Mouse (Mus musculus) heart, postnatal 25 days (tissue): Measurements from ENCODE around the gene Usp22. TPM values are rescaled to one million over a fixed set of nuclear protein-coding genes. Genes with fewer than 3 reads are reported as not detected.
"Not testable (repeated sequence)": the region's sequence is repeated elsewhere in the genome, so short reads cannot be mapped to it uniquely, and the experiment has no call there.

ENCODE experiments used
- DNase-seq: peaks from one replicate; pipeline ENCODE4 v3.0.0; 2022; ENCODE audit warnings: low spot score
- intact Hi-C: fragments of 180-260 bp; cut with DNase I; formaldehyde crosslinking; loops from one replicate; pipeline ENCODE4 v1.15.1; 2025
- total RNA-seq, 2 experiments: library from RNA; stranded (reverse); gene quantifications; 2 replicates each; pipeline ENCODE4 v1.2.3; 2021

Usp22 gene
- total RNA-seq, 2 experiments from 2014 or later, result 28.1 to 30.6 TPM

DNA sequence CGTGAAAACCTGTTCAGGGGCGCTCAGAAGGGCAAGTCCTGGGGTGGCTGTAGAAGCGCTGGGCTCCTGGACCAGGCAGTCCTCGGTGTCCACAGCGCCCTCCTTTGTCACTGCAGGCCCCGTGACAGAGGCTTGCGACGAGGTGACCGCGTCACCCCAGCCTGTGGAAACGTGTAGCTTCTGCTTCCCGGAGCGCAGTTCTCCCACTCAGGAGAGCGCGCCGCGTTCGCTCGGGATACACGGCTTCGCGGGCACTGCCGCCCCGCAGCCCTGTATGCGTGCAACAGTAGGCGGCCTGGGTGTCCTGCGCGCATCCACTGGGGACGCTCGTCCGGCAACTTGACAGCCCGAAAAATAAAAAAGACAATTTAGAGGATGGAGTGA, 27.6 kb downstream of the Usp22 start:
- no peak for DNase-seq
- intact Hi-C loops, result no loop called here

DNA sequence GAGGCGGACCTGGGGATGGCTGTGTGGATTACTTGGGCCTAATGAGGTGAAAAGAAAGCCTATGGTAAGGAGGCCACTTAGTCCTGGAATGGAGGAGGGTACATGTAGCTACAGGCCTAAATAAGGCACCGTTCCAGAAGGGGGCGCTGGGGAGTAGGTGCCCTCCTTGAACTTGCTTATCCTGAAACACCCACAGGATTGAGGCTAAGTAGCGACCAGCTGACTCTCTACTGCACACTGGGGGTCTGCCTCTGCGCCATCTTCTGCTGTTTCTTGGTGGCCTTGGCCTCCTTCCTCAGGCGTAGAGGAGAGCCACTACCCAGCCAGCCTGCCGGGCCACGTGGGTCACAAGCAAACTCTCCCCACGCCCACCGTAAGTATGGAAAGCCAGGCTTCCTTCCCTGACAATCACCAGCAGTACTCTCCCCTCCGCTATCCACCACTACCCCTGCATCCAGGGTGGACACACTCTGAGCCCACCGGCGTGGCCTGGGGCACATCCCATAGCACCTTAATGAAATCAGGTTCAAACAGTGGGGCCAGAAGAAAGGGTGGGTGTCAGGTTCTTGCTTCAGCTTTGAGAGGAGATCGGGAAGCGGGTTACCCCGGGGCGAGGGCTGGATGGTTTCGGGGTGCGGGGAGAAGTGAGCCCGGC, 28.1 kb downstream of the Usp22 start:
- intact Hi-C loops, result no loop called here

DNA sequence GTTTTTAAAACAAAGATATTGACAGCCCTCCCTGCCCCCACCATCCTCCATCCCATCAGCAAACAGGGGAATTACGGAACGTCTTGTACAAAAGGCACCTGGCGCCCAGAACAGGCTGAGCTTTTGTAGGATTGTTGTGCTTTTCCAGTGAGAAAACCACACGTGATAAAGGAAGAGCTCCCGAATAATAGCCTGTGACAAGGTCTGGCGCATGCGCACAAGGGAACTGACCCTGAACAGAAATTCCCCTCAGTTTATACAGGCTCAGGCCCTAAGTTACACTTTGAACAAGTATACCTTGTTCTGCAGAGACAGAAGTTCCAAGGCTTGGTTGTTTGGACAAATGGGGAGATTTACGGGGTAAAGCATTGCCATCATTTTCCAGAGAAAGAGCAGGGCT, 29.3 kb downstream of the Usp22 start:
- no peak for DNase-seq
- intact Hi-C loops, result no loop called here

More for the DNA sequence above, 28.1 kb downstream of the Usp22 start:
- DNase-seq, result no peak

DNA sequence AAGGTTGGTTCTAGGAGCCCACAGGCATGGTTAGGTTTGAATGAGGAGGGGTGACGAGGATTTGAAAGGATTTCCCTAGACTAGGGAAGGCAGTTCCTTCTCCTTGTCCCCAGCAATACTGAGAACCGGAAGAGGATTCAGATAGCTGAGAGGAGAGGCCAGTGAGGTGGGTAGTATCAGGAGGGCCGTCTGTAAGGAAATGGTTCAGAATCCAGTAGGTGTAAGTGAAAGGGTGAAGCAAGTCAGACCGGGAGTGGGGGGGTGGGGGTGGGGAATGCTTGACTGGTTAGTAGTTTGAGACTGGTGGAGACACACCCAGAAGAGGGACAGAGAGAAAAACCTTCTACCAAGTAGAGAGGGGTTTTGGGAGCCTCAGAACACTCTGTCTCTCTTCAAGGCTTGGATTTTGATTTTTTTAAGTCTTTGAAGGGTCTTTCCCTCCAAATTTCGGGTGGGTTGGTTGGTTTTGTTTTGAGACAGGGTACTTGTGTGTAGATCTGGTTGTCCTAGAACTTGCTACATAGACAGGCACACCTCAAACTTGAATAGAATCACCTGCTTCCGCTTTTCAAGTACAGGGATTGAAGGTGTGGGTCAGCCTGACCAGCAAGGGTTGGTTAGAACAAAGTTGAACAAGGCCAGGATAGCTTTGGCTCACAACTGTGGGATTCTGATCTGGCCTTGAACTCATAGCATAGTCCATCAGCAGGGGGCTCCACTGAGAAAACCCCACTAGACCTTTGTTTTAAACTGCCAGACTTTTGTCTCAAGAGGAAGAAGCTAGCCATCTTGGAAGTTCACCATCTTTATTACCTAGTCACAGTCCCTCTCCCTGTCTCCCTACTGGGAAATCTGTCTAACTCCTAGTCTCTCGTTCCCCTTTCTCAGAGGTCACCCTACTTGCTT, 31.0 kb downstream of the Usp22 start:
- intact Hi-C loops, result no loop called here
- DNase-seq, result no peak

DNA sequence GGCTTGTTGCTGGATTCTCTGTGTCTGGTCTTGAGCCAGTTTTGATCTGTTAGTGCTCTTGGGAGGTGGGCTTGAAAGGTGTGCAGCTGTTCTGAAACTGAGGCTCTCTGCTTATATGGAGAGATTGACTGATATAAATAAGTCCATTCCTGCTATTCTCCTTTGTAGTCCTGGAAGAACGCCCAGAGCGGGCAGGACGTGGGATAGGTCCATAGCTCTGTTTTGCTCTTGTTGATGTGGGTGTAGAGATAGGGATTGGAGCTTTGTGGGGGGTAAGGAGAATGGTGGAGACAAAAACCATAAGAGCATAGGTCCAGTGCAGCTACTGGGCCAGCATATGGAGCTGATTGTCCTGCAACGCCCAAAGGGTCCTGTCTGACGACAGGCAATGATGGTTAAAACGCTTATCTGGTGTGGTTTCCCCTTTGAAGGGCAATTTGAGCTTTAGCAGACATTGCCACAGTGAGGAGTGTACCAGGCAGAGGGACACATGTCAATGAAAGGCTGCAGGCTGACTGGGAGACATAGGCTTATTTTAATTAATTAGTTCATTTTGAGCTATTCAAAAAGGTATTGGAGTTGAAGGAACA, 31.8 kb downstream of the Usp22 start:
- no peak for DNase-seq
- intact Hi-C loops, result no loop called here

DNA sequence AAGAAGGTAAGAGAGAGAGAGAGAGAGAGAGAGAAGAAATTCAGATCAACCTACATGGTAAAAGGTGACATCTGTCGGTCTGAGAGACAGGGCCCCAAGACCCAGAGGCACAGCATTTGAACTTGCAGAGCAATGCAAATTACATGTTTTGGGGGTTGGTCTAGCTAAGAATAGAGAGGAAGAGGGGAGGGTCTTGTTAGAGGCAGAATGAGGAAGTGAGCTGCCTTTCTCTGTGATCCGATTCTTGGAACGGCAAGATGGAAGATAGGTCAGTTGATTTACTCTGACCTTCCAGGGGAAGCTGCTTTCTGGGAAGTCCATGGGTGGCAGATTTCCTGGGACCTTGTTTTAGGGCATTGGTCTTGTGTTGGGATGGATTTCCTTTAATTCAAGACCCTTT, 32.6 kb downstream of the Usp22 start:
- no peak for DNase-seq
- intact Hi-C loops, result no loop called here

DNA sequence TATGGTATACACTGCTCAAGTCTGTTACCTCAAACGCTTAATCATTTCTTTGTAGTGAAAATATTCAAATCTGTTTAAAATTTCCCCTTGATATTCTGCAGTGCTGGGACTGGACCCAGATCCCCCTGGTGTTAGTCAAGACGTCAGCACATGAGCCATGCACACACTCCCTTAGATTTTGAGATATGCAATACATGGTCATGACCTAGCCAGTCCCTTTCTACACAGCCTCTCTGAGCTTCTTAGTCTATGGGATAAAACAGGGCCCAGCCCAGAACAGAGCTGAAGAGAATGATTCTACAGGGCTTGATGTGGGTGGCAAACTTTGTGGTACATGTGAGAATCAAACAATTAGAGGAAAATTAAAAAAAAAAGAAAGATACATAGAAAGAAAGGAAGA, 33.2 kb downstream of the Usp22 start:
- no peak for DNase-seq
- intact Hi-C loops, result no loop called here

DNA sequence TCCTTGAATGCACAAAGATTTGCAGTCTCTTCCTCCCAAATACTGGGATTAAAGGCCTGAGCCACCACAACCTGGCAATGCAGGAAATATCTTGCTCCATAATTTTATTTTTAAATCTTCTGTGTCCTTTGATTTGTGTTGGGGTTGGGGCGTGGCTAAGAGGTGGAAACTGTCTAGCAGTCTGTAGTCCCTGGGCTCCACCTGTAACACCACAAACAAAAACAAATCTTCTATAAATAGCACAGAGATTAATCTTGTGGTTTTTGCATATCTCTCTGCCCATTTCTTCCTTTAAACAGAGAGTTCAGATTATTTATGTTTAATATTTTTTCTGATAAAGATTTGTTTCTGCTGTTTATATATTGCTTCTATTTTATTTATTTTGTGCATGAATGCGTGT, 41.9 kb downstream of the Usp22 start:
- intact Hi-C loops, result no loop called here

DNA sequence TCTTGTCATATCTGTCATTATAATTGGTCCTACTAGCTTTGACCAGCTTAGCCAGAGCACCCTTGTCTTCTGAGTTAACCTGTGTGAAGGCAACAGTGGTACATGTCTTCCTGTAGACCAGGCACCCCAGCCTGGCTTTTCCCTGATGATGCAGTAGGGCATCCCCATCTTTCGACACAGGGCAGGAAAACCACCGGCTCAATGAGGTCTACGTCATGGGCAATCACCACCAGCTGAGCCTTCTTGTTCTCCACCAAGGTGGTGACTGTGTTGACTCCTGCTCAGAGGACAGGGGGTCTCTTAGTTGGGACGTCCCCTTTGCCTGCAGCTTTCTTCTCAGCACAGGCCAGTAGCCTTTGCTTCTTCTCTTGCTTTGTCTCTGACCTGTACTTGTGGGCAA, 44.2 kb downstream of the Usp22 start:
- intact Hi-C loops, DNase-seq: not testable (repeated sequence)

More for the DNA sequence above, 41.9 kb downstream of the Usp22 start:
- DNase-seq, result no peak

DNA sequence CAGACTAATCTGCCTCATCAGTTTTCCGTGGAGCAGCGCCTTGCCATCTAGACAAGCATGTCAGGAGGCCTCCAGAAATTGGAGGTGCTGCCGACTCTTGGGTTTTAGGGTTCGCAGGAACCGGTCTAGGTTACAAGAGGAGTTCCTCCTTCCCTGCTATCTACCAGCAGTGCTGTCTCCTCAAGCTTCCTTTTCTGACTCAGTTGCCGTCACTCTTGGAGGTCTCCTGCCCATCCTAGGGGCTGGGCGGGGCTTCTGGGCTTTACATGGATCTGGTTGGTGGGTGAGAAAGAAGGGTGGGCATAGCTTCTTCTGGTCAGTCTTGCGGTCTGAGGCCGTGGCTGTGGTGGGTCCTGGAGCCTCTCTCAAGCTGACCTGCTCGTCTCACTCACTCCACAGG, 45.5 kb downstream of the Usp22 start:
- no peak for DNase-seq
- intact Hi-C loops, result no loop called here

DNA sequence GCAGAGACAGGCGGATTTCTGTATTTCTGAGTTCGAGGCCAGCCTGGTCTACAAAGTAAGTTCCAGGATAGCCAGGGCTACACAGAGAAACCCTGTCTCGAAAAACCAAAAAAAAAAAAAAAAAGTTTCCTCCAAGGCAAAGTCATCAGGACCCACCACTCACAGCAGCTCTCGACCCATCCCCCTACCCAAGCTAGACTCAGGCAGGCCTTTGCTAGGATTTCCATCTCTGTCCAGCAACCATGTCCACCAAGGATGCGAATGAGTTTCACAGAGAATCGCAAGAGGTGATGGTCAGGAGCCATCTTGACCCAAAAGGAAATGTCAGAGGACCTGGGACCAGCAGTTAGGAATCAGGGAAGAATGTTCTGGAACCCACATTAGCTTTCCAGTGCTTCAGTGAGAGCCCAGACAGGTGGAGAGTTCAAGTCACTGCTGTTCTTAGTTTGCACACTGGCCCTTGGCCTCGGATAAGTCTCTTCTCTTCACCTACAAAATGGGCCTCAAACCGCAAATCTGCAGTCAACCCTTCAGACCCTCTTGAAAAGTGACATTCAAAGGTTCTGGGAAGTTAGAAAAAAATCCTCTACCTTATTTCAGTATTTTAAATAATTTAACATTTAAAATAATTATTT, 47.3 kb downstream of the Usp22 start:
- intact Hi-C loops, result no loop called here
- DNase-seq, result no peak

DNA sequence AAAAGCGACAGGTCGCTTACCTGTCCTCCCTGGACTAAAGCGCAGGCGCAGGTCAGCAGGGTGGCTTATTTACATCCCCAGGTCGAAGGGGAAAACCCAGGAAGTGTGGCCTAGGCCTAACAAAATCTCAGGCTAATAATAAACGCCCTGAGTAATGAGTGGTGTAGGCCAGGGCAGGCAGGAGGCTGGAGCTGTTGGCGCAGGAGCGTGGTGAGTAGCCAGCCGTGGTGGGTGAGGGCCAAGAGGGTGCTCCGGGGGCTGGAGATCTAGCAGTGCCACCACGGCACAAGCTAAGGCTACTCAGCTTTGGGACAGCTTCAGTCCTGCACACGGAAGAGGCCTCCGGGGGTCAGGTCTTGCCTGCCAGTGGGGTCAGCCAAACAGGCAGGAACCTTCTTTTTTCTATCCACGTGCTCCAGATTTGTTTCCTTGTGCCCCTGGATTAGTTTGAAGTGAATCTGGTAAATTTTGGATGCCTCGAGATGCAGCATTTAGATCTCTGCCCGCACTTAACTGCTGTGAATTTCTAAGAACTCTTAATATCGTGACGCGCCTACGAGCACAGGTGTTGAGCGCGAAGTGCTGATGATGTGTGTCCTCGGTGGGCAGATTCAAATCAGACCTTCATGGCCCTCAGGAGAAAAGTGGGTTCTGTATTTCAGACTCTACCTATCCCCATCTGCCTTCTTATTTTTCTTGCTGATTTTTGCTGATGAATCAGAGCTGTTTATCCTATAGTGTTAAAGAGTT, 48.1 kb downstream of the Usp22 start, which contains the start of gene Tnfrsf13b:
Gene Tnfrsf13b, plus strand, starts transcription at position 150 of the 750 bp plus-strand sequence.
- no peak for DNase-seq
- intact Hi-C loops, result no loop called here

DNA sequence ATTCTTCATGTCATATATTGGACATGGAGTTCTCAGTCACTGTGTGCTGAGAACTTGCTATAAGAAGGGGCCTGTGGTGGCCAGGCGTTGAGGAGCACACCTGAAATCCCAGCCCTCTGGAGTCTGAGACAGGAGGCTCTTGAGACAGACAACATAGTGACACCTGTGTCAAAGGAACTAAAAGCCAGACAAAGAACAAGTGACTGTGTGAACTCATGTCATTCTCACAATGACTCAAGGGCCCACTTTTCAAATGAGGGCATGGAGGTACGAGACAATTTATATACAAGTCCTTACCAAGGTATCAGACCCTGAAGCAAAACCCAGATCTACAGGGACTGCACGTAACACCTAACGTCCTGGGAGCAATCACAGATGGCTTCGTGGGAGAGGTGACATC, 48.9 kb downstream of the Usp22 start:
- DNase-seq, result no peak
- intact Hi-C loops, result no loop called here

DNA sequence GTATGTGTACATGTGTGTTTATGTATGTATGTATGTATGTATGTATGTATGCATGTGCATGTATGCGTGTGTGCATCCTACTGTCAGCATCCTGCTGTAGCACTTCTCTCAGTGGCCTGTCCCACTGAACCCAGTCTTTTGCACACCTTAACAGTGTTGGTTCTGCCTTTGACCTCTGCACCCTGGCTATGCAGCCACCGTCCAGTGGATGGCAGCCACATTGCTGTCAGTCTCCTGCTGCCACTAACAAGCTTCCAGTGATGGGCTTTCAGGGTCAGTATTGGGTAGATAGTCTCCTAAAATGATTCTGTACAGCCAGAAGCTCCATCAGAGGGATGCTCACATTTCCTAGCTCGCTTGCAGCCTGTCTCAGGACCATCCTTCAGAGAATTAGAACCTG, 51.0 kb downstream of the Usp22 start:
- no peak for DNase-seq
- intact Hi-C loops, result no loop called here

DNA sequence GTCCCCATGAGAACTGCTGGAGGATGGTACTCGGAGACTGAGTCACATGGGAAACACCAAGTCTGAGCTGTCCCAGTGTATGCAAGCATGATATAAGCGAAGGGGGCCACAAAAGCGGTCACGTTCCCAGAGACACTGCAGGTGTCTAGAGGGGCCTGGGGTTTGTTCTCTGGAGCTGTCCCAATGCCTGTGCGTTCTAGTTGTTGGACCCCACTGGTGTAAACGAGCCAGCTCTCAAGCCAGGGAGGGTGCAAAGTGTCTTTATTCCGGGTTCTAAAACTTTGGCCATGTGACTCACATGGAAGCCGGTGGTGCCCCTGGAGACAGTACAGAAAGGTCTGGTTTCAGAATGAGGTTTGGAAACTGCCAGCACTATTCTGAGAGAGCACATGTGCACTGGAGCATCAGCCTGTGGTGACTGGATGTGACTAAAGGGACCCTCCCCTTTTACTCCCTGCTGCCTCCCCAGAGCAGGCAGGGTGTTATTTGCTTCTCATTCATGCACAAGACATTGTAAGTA, 52.0 kb downstream of the Usp22 start:
- DNase-seq, result no peak
- intact Hi-C loops, result no loop called here

DNA sequence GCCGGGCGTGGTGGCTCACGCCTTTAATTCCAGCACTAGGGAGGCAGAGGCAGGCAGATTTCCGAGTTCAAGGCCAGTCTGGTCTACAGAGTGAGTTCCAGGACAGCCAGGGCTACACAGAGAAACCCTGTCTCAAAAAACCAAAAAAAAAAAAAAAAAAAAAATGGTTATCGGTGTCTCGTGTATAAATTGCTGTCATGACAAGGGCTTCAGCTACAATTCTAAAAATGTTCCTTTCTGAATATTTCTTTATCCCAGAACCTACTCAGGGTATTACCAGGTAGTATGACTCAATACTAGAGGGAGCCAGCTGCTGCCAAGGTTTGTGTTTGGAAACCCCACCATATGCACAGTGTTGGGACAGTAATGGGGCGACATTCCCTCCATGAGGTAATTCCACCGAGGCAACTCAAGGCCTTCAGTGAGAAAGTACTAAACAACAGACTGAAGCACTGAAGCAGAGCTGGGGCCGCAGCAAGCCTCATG, 52.5 kb downstream of the Usp22 start:
- intact Hi-C loops, result no loop called here
- no peak for DNase-seq

DNA sequence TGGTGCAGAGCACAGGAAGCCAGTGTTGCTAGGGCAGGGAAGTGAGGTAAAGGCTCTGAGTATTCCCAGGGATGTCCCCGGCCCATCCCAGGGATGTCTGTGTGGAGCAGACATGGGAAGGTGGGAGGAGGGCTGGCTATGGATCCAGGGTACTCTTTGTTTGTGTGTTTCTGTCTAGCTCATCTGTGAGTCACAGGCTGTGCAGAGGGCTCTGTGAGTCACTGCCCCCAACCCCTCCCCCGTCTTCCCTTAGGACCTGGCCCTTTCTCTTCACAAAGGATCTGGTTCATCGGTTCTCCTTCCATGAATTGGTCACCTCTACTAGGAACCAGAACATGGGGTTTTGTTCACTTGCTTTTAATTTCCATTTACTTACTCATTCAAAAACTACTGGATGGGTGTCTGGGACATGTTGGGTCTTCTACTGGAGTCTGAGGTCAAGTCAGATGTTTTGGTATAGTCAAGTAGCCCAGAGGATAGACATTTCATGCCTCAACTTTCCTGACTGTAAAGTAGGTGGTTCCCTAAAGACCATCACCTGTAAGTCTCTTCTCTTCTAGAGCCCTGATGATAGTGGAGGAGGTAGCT, 54.8 kb downstream of the Usp22 start:
- no peak for DNase-seq
- intact Hi-C loops, result no loop called here

DNA sequence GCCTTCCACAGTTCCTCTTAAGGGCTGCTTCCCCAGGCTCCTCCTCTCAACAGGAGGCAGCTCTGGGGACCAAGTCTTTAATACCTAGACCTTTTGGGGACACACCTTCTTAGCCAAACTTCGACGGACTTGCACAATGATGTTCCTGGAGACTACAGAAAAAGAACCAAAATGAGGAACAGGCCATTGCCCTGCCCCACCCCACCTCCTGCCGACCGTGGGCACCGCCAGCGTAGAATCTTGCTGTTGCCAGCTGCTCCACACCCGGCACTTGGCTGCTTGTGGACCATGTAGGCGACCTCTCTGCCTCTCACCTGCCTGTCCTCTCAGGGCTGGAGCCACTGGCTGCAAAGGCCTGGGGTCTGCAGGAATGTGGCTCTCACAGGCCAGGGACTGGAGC, 58.6 kb downstream of the Usp22 start:
- intact Hi-C loops, result no loop called here
- DNase-seq, result no peak

DNA sequence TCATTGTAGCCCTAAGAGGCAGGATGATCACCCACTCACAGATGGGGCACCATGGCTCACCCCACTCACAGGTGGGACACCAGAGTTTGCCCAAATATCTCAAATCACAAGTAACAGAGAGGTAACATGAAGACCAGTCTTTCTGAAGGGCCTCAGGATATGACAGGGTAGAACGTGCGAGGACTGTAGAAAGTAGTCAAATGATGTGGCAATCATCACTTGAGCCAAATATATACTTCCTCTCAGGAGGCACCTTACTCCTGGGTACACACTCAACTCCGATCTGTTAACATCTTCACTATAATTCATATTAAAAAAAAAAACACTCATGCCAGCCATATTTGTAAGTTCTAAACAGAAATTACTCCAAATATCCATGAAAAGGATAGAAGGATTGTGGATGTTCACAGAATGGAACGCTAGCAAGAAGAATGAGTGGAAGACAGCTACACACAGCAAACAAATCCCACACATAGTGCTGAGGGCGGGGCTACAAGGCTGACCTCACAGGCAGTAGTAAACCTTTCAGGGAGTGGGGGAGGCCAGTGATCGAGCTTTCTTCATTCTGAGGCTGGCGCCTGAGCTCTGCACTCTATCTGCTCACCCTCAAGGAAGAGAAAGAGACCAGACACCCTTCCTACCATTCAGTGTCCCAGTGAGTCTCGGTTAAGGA, 62.4 kb downstream of the Usp22 start:
- DNase-seq, result no peak
- intact Hi-C loops, result no loop called here
